Mouse (Mus musculus) kidney, adult 2 months (tissue): Measurements from ENCODE around the gene Ror2.

ENCODE experiments used
- CTCF ChIP-seq: fragments of 200-500 bp; conservative IDR thresholded peaks from 2 replicates; pipeline ENCODE4 v1.5.1; 2011; ENCODE audit warnings: low read depth, mild to moderate bottlenecking, control low read depth, low read length, moderate library complexity, mixed read lengths; ENCODE audit not compliant: insufficient read depth, insufficient read length
- POLR2A ChIP-seq: fragments of 200-500 bp; IDR thresholded peaks from one replicate; pipeline ENCODE4 v1.6.1; 2011; ENCODE audit warnings: low read depth, low read length, control low read depth

DNA sequence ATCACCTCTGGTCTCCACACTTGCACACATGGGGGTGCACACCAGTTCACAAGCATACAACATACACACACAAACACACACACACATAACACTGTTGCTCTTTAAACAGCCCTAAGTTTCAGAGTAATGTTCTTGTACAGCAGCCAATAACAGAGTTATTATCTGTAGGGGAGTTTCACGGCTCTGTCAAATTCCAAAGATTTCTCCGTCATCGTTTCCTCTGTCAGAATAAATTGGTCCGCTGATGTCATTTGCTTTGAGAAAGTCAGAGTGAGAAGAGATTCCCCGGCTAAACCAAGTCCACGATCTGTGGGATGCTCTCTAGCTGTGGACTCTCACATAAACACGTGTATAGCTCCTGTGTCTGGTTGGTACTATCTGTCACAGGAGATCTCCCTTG is 59.5 kb downstream of the Ror2 start:
- TF ChIP-seq CTCF: no peak
- no peak for TF ChIP-seq POLR2A
